Comparison of ENCODE assay signal across 11 mouse cellular contexts in the genomic region with DNA sequence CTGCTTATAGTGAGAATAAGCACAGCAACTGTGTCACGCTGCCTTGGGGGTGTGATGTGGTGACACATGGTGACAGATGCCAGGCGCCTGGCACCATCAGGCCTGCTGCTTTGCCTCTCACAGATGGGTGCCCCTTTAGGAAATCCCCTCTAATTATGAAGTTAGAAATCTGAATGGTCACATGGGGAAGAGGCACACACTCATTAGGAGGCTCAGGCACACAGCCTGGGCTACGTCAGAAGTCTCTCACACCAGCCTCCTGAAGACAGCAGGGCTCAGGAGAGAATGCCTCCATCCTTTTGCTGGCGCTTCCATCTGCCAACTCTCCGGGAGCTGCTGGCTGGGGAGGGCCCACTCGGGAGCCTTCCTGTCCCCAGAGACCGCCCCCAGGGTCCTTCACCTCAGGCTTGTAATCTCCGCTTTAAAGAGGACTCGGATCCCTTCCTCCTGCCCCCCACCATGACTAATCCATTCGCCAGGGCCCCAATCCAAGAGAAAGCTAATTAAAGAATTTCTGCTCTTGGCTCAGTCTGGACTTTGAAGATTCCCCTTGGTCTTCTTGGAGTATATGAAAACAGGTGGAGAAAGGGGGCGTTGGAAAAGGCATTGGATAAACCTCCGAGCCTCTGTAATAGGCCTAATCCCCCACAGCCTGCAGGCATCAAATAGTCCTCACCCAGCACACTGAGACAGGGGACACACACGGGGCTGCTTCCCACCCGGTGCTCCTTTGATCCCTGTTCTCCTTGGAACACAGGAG. TPM values are rescaled to one million over a fixed set of nuclear protein-coding genes. Genes with fewer than 3 reads are reported as not detected.
DNase-seq lines count a peak whose midpoint lies in the region; ATAC-seq and TF ChIP-seq lines count a peak whose summit lies in the region.
"Had no signal": no experiment of that assay in that cellular context is flagged by ENCODE, and none has a peak within 500 bp of the region (broad histone marks: within the 10 kb centered on the region; RNA-seq: fewer than 3 reads in every experiment).

No protein-coding gene starts in this region.

- TF ChIP-seq POLR2A in testis, adult 2 months (IDR thresholded peaks at IDR 0.05; ENCODE audit: control insufficient read depth, low read depth, low read length): no peak

- H3K27me3 ChIP-seq in embryonic facial prominence, embryonic 11.5 days (ENCODE audit: control insufficient read depth, insufficient read depth, low read length): no peaks in the 10 kb centered on the region; the same call in 1 of the 2 replicates
- peaks cover 67% of the 10 kb centered on the region for H3K27me3 ChIP-seq in embryonic facial prominence, embryonic 10.5 days (replicated peaks; ENCODE audit: low read depth, poor library complexity, severe bottlenecking)
- H3K27me3 ChIP-seq in testis, adult 2 months (ENCODE audit: control insufficient read depth, insufficient read depth, low read length): no peaks in the 10 kb centered on the region
- H3K27me3 ChIP-seq in midbrain, embryonic 11.5 days (ENCODE audit: control insufficient read depth, insufficient read depth, low read length): peaks cover 24% of the 10 kb centered on the region; the same call in 1 of the 2 replicates
- H3K27me3 ChIP-seq: Patski had no signal

- no peak for TF ChIP-seq CTCF in testis, adult 2 months (IDR thresholded peaks at IDR 0.05; ENCODE audit: control insufficient read depth, insufficient read depth, insufficient replicate concordance, low read depth, low read length)

- H3K27ac ChIP-seq in embryonic facial prominence, embryonic 11.5 days (replicated peaks; ENCODE audit: low read depth, low read length): no peak overlapping the region
- H3K27ac ChIP-seq in embryonic facial prominence, embryonic 10.5 days (replicated peaks): no peak overlapping the region
- no peak overlapping the region for H3K27ac ChIP-seq in testis, adult 2 months (ENCODE audit: control insufficient read depth, insufficient read depth, low read depth, low read length)
- H3K27ac ChIP-seq in midbrain, embryonic 11.5 days (ENCODE audit: low read depth, low read length): peak overlapping the region; percentile 60
- H3K27ac ChIP-seq: kidney, postnatal 0 days had no signal

- H3K9me3 ChIP-seq in embryonic facial prominence, embryonic 11.5 days (replicated peaks; ENCODE audit: control insufficient read depth, low read length): no peaks in the 10 kb centered on the region
- H3K9me3 ChIP-seq in embryonic facial prominence, embryonic 10.5 days: no peaks in the 10 kb centered on the region
- no peaks in the 10 kb centered on the region for H3K9me3 ChIP-seq in midbrain, embryonic 11.5 days (ENCODE audit: control insufficient read depth, low read length)

- H3K36me3 ChIP-seq in embryonic facial prominence, embryonic 11.5 days (replicated peaks; ENCODE audit: control insufficient read depth, insufficient read depth, low read depth, low read length): no peaks in the 10 kb centered on the region
- H3K36me3 ChIP-seq in embryonic facial prominence, embryonic 10.5 days (replicated peaks): no peaks in the 10 kb centered on the region
- no peaks in the 10 kb centered on the region for H3K36me3 ChIP-seq in testis, adult 2 months (ENCODE audit: control insufficient read depth, insufficient read depth, low read length)
- no peaks in the 10 kb centered on the region for H3K36me3 ChIP-seq in midbrain, embryonic 11.5 days (ENCODE audit: control insufficient read depth, insufficient read depth, low read length)

- peak; percentile 44 for DNase-seq in embryonic facial prominence, embryonic 11.5 days (ENCODE audit: low spot score)
- DNase-seq in embryonic facial prominence, embryonic 10.5 days (ENCODE audit: low spot score): no peak
- no peak for DNase-seq in testis, postnatal 10 days (ENCODE audit: low spot score)
- peak; percentile 91 for DNase-seq in midbrain, embryonic 11.5 days (ENCODE audit: low spot score, missing footprints)
- DNase-seq in kidney, postnatal 36 days: no peak
- DNase-seq in kidney, postnatal 25 days: no peak
- DNase-seq in spleen, postnatal 36 days (ENCODE audit: low spot score in 2 of 2): no peak

- H3K4me1 ChIP-seq in embryonic facial prominence, embryonic 11.5 days (ENCODE audit: control insufficient read depth, insufficient read depth, low read length): no peaks in the 10 kb centered on the region; the same call in 1 of the 2 replicates
- peaks cover 38% of the 10 kb centered on the region for H3K4me1 ChIP-seq in embryonic facial prominence, embryonic 10.5 days
- H3K4me1 ChIP-seq in testis, adult 2 months (ENCODE audit: control insufficient read depth, insufficient read depth, low read length): no peaks in the 10 kb centered on the region
- H3K4me1 ChIP-seq in midbrain, embryonic 11.5 days (ENCODE audit: control insufficient read depth, insufficient read depth, low read length): peaks cover 26% of the 10 kb centered on the region

- H3K9ac ChIP-seq in embryonic facial prominence, embryonic 11.5 days (replicated peaks; ENCODE audit: low read length): no peak overlapping the region
- no peak overlapping the region for H3K9ac ChIP-seq in midbrain, embryonic 11.5 days (ENCODE audit: low read length)

- no peak overlapping the region for H3K4me2 ChIP-seq in embryonic facial prominence, embryonic 11.5 days (ENCODE audit: low read depth, low read length)
- no peak overlapping the region for H3K4me2 ChIP-seq in midbrain, embryonic 11.5 days
- H3K4me2 ChIP-seq: heart, embryonic 11.5 days had no signal

- ATAC-seq in embryonic facial prominence, embryonic 11.5 days (replicated peaks; ENCODE audit: insufficient number of reproducible peaks, low FRiP score, low TSS enrichment, low read depth): no peak; the same call in 1 of the 2 replicates
- ATAC-seq in midbrain, embryonic 11.5 days (ENCODE audit: low FRiP score): peak; percentile 67
- ATAC-seq: Patski had no signal

- H3K4me3 ChIP-seq in embryonic facial prominence, embryonic 11.5 days (ENCODE audit: low read depth, low read length): no peak overlapping the region
- no peak overlapping the region for H3K4me3 ChIP-seq in embryonic facial prominence, embryonic 10.5 days
- H3K4me3 ChIP-seq in testis, adult 2 months (ENCODE audit: control insufficient read depth, low read depth, low read length): peak overlapping the region; percentile 45
- H3K4me3 ChIP-seq in midbrain, embryonic 11.5 days (ENCODE audit: low read depth, low read length): no peak overlapping the region

- 24% methylated on average over 14 of the region's 14 CpGs for WGBS in embryonic facial prominence, embryonic 11.5 days
- WGBS in embryonic facial prominence, embryonic 10.5 days: 23% methylated on average over 14 of the region's 14 CpGs
- 17% methylated on average over 14 of the region's 14 CpGs for WGBS in midbrain, embryonic 11.5 days

RNA-seq across cellular contexts. Expression of gene Flrt1, which starts 22.3 kb away (rescaled TPM):
- polyA plus RNA-seq in embryonic facial prominence, embryonic 11.5 days (2014; fragmentation: Nextera tagmentation; extraction: Ambion mirVana): 3.0 and 4.4 TPM in 2 replicates
- polyA plus RNA-seq in embryonic facial prominence, embryonic 10.5 days (2016; fragmentation: Nextera tagmentation; extraction: Ambion mirVana): 2.5 and 2.9 TPM in 2 replicates
- 2.3 and 3.1 TPM in 2 replicates for polyA plus RNA-seq in testis, adult 2 months (2012; rRNA removed)
- polyA plus RNA-seq in midbrain, embryonic 11.5 days (2014; fragmentation: Nextera tagmentation; extraction: Ambion mirVana): 7.5 and 8.2 TPM in 2 replicates

RNA-seq across cellular contexts. Expression of gene Macrod1, which starts 26.6 kb away (rescaled TPM):
- 5.0 and 6.9 TPM in 2 replicates for polyA plus RNA-seq in embryonic facial prominence, embryonic 11.5 days (2014; fragmentation: Nextera tagmentation; extraction: Ambion mirVana)
- polyA plus RNA-seq in embryonic facial prominence, embryonic 10.5 days (2016; fragmentation: Nextera tagmentation; extraction: Ambion mirVana): 5.0 and 5.4 TPM in 2 replicates
- polyA plus RNA-seq in testis, adult 2 months (2012; rRNA removed): 39.2 and 47.3 TPM in 2 replicates
- 2.2 and 3.0 TPM in 2 replicates for polyA plus RNA-seq in midbrain, embryonic 11.5 days (2014; fragmentation: Nextera tagmentation; extraction: Ambion mirVana)

RNA-seq across cellular contexts. Expression of gene Stip1, which starts 43.4 kb away (rescaled TPM):
- polyA plus RNA-seq in embryonic facial prominence, embryonic 11.5 days (2014; fragmentation: Nextera tagmentation; extraction: Ambion mirVana): 400 and 412 TPM in 2 replicates
- polyA plus RNA-seq in embryonic facial prominence, embryonic 10.5 days (2016; fragmentation: Nextera tagmentation; extraction: Ambion mirVana): 453 and 489 TPM in 2 replicates
- 53.1 and 54.5 TPM in 2 replicates for polyA plus RNA-seq in testis, adult 2 months (2012; rRNA removed)
- polyA plus RNA-seq in midbrain, embryonic 11.5 days (2014; fragmentation: Nextera tagmentation; extraction: Ambion mirVana): 410 and 416 TPM in 2 replicates

Comparison
In these comparisons a context has a peak if more than half of its experiments do, and no peak if none do; other contexts are left out.
1. DNase-seq: peak in embryonic facial prominence, embryonic 11.5 days (single experiment) and midbrain, embryonic 11.5 days (single experiment); none in embryonic facial prominence, embryonic 10.5 days (single experiment), testis, postnatal 10 days (single experiment), kidney, postnatal 36 days (0 of 2), kidney, postnatal 25 days (0 of 2) and spleen, postnatal 36 days (0 of 2).